Comparison of ENCODE assay signal across 22 mouse cellular contexts in the genomic region with DNA sequence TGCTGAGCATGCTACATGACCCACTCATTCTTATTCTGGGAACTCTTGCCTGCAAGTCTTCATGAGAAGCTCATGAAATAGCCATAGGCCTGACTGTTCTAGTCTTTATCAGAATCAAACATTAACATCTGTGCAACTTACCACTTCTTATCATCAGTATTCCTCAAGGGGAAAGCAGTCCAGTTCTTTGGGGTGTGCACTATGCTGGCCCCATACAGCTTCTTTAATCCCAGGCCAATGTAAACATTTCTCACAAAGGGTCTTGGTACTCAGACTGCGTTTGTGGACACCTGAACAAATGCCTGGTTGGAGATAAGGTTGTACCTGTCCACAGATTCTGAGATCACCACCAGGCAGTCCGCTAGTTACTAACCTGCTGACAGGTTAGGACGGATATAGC. TPM values are rescaled to one million over a fixed set of nuclear protein-coding genes. Genes with fewer than 3 reads are reported as not detected.
"Had no signal": no experiment of that assay in that cellular context is flagged by ENCODE, and none has a peak within 500 bp of the region (broad histone marks: within the 10 kb centered on the region; RNA-seq: fewer than 3 reads in every experiment).

No protein-coding gene starts in this region.

- H3K36me3 ChIP-seq: hindbrain, embryonic 13.5 days; limb, embryonic 13.5 days; midbrain, embryonic 12.5 days; neural tube, embryonic 13.5 days had no signal

- H3K9me3 ChIP-seq: hindbrain, embryonic 13.5 days; limb, embryonic 13.5 days; midbrain, embryonic 12.5 days; neural tube, embryonic 13.5 days had no signal

- H3K27me3 ChIP-seq: hindbrain, embryonic 13.5 days; limb, embryonic 13.5 days; megakaryocyte, embryonic 14.5 days; midbrain, embryonic 12.5 days; neural tube, embryonic 13.5 days had no signal

- DNase-seq: kidney, adult 11 months; kidney, adult 9 months; kidney, postnatal 36 days; left cerebral cortex, postnatal 4 days; lung, adult 2 months; retina, postnatal 1 day; right cerebral cortex, postnatal 14 days had no signal

- ATAC-seq: hindbrain, postnatal 0 days; midbrain, embryonic 16.5 days had no signal

- H3K4me2 ChIP-seq: hindbrain, embryonic 13.5 days; limb, embryonic 13.5 days; midbrain, embryonic 12.5 days; neural tube, embryonic 13.5 days had no signal

- H3K4me3 ChIP-seq: hindbrain, embryonic 13.5 days; limb, embryonic 13.5 days; megakaryocyte, embryonic 14.5 days; midbrain, embryonic 12.5 days; neural tube, embryonic 13.5 days had no signal

- H3K4me1 ChIP-seq: hindbrain, embryonic 13.5 days; megakaryocyte, embryonic 14.5 days; midbrain, embryonic 12.5 days; neural tube, embryonic 13.5 days had no signal

- H3K9ac ChIP-seq: hindbrain, embryonic 13.5 days; limb, embryonic 13.5 days; liver, embryonic 14.5 days; midbrain, embryonic 12.5 days; neural tube, embryonic 13.5 days had no signal

- H3K27ac ChIP-seq: hindbrain, embryonic 13.5 days; hindbrain, postnatal 0 days; kidney, postnatal 0 days; limb, embryonic 13.5 days; liver, embryonic 14.5 days; macrophage; midbrain, embryonic 12.5 days; neural tube, embryonic 13.5 days had no signal

RNA-seq across cellular contexts. Expression of a gene that starts 51.3 kb away (rescaled TPM):
- total RNA-seq: hindbrain, postnatal 0 days; layer of hippocampus, adult 18-20 months; layer of hippocampus, postnatal 10 days; left cerebral cortex, postnatal 10 days; left cerebral cortex, postnatal 4 days had no signal
- polyA plus RNA-seq: hindbrain, embryonic 13.5 days; hindbrain, postnatal 0 days; kidney, postnatal 0 days; limb, embryonic 13.5 days; liver, embryonic 14.5 days; lung, adult 2 months; macrophage; midbrain, embryonic 12.5 days; midbrain, embryonic 16.5 days; neural tube, embryonic 13.5 days; spleen, adult 2 months; testis, adult 2 months had no signal
